Mouse (Mus musculus) left cerebral cortex, adult 2 months (tissue): ENCODE data around the gene Pkmyt1. TPM values are rescaled to one million over a fixed set of nuclear protein-coding genes. Genes with fewer than 3 reads are reported as not detected.
"Not testable (repeated sequence)": the region's sequence is repeated elsewhere in the genome, so short reads cannot be mapped to it uniquely, and the experiment has no call there.

Source experiments
- DNase-seq, 2 experiments: peaks; one replicate each; pipeline ENCODE4 v3.0.0; 2021 to 2022; ENCODE audit warnings: low spot score in 2 of 2, mixed read lengths in 1 of 2; ENCODE audit errors: extremely low spot score in 1 of 2
- H3K27ac ChIP-seq: fragments of 200-600 bp; 2 replicates; pipeline ENCODE4 v1.8.1; 2022
- H3K4me3 ChIP-seq: fragments of 200-600 bp; 2 replicates; pipeline ENCODE4 v1.8.1; 2022
- CTCF ChIP-seq: fragments of 200-600 bp; IDR thresholded peaks from 2 replicates; pipeline ENCODE4 v1.8.1; 2022; ENCODE audit warnings: antibody characterized with exemption, mild to moderate bottlenecking, moderate library complexity
- intact Hi-C: fragments of 180-260 bp; cut with DNase I; formaldehyde crosslinking; loops from one replicate; pipeline ENCODE4 v1.15.1; 2025
- total RNA-seq, 2 experiments: library from RNA; stranded (reverse); gene quantifications; 2 replicates each; pipeline ENCODE4 v1.2.3; 2021

Pkmyt1 gene
- total RNA-seq, 2 experiments from 2014 or later: 4.3 TPM

DNA sequence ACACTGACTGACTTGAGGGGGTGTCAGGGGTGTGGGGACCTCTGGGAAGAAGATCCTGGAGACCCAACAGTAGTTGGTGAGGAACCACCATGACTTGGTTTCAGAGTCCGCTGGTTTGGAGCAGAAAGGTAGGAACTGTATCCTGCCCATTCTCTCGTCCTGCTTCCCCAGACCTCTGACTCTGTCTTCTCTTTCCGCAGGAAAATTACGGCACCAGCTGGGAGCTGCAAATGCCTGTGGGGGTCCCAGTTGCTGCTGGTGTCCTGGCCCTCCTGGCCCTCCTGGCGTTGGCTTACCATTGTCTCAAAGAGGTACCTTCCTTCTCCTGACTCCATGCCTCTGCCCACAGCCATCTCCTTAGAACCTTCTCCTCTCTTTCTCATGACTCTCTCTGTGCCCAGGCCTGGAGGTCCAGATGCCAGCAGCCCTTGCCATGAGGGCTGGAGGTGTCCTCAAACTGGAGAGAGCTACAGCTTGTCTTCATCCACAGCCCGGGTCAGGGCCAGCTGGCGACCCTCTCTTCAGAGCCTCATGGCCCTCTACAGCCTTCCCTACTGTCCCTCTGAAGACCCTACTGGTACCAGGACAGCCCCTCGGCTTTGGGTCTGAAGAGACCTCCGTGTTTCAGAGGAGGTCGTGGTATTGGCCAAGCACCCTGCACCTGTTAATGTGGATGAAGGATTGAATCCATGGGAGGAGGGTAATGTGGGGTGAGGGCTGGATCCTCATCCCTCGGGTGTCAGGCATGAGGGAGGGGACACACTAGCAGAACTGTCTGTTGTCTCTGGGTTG is 23.5 kb downstream of the Pkmyt1 start:
- Histone ChIP-seq H3K4me3 (peak overlapping the region; percentile 37; the same call in 1 of the 2 replicates), H3K27ac (0 out of 2 replicates have a peak overlapping the region, but pooled peaks have one; percentile 6)
- no peak for TF ChIP-seq CTCF
- no peak for DNase-seq
- intact Hi-C loops: no loop called here

DNA sequence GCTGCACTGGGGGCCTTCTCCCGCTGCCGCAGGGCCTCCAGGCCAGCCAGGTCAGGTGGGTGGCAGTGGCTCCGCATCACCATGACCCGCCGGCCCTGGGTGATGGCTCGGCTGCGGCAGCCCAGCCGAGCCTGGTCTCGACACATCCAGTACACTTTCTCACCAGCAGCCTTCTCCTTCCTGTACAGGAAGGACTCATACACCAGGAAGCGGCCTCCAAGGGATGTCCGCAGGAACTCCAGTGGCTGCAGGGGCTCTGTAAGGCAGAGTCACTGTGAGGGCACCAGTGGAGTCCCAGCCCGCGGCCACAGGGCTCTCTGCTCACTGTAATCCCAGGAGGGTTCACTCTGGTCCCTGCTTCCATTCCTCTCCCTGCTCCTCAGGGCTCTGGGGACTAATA is 29.6 kb downstream of the Pkmyt1 start:
- intact Hi-C loops: no loop called here
- Histone ChIP-seq H3K4me3 (no peak overlapping the region), H3K27ac (no peak overlapping the region)
- no peak for TF ChIP-seq CTCF
- no peak for DNase-seq

DNA sequence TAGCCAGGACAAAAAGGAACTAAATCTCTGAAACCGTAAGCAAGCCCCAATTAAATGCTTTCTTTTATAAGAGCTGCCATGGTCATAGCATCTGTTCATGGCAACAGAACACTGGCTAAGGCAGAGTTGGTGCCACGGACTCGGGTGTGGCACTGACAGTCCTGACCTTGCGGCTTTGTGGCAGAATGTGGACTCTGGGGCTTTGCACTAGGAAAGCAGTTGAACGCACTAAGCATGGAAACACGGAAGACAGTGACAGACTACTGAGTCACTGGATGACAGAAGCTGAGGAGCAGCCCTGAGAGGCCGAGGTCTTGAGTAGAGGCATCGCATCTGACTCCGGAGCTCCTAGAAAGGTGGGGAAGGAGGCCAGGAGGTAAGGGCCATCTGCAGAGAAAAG is 31.4 kb downstream of the Pkmyt1 start:
- no peak for DNase-seq
- Histone ChIP-seq H3K27ac (no peak overlapping the region), H3K4me3 (no peak overlapping the region)
- TF ChIP-seq CTCF: no peak
- intact Hi-C loops: no loop called here

DNA sequence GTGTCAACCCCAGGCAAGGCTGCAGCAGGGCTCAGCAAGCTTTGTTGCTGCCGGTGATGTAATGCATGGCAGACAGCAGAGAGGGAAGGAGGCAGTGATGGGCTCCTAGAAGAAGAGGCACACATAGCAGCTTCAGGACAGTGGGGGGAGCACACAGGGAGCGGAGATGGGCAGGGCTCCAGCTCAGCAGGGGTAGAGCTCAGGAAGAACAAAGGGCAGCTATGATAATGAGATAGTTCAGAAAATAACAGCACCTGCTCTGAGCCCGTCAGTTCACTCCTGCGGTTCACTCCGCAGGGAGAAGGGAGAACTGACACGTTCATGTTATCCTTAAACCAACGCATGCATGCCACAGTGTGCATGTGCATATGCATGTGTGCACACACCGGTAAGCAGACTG is 32.7 kb downstream of the Pkmyt1 start:
- intact Hi-C loops: no loop called here
- Histone ChIP-seq H3K4me3 (no peak overlapping the region), H3K27ac (no peak overlapping the region)
- no peak for DNase-seq
- no peak for TF ChIP-seq CTCF

DNA sequence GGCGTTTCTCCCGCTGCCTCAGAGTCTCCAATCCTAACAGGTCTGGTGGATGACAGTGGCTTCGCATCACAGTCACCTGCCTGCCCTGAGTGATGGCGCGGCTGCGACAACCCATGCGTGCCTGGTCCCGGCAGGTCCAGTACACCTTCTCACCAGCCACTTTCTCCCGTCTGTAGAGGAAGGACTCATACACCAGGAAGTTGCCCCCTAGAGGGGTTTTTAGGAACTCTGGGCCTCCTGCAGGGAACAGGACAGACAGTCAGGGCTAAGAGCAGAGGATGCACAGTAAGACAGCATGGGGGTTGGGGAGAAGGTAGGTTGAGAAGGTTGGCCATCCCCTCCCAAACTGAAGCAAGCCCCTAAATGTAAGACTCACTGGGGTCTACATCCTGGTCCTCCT is 34.1 kb downstream of the Pkmyt1 start:
- no peak overlapping the region for H3K4me3 ChIP-seq
- no peak for DNase-seq
- TF ChIP-seq CTCF: no peak; the same call in 1 of the 2 replicates
- intact Hi-C loops: no loop called here
- no peak overlapping the region for H3K27ac ChIP-seq

DNA sequence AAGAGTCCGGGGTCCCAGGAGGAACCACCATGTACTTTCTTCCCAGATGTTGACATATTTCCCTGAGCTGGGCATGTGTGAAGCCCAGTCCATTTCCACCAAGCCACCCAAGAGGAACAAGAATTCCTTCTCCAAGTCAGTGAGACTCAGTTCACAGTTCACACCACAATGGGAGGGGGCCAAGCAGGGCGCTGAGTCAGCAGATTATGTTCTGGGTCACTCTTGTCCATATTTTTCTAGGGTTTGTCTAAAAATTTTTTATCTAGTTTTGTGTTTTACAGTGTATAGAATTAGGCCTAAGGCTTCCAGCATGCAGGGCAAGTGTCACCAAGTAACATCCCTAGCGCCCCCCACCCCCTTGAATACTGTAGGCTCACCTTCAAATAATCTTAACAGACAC is 35.0 kb downstream of the Pkmyt1 start:
- Histone ChIP-seq H3K4me3 (no peak overlapping the region), H3K27ac (no peak overlapping the region)
- no peak for DNase-seq
- intact Hi-C loops: no loop called here
- no peak for TF ChIP-seq CTCF

DNA sequence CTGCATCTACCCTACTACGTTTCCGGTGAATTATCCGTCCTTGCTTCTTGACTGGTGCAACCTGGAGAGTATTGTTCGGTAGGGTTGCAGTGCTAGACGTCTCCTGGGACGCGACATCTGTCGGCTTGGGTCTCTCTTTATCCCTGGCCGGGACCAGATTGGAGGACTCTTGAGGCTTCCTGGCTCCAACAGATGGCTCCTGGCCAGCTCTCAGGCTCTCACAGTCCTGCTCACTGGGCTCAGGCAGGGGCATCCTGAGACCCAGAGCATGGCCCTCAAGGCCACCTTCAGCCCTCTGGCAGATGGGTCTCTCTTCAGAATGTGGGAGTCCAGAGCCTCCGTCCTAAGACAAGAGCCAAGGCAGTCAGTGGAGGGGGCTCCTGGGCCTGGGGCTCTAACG is 36.8 kb downstream of the Pkmyt1 start:
- TF ChIP-seq CTCF: no peak
- intact Hi-C loops: no loop called here
- Histone ChIP-seq H3K4me3 (no peak overlapping the region), H3K27ac (no peak overlapping the region)
- DNase-seq: no peak

DNA sequence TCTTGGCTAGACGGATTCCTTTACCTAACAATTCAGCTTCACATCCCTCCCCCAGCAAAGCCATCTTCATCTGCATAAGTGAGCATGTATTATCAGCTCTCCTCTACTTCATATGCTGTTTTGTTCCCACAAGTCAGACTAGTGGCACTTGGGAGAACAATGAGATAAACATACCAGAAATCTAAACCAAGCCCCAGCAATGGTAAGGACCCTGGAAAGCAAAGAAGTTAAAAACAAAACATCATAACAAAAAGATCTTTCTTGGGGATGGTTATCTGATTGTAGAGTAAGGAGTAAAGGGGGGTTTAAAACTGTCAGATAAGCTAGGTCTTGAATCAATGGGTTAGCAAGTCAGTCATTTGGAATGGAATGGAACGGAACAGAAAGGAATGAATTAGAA is 44.4 kb downstream of the Pkmyt1 start:
- TF ChIP-seq CTCF: no peak
- intact Hi-C loops: loop anchor here (2.0 to 5.0 kb wide), 3 partner anchors 58 to 192 kb away; partner anchors contain the start of genes Elob, Prss32 and Prss41
- Histone ChIP-seq H3K4me3 (peak overlapping the region; percentile 91), H3K27ac (peak overlapping the region; percentile 99)
- no peak for DNase-seq

DNA sequence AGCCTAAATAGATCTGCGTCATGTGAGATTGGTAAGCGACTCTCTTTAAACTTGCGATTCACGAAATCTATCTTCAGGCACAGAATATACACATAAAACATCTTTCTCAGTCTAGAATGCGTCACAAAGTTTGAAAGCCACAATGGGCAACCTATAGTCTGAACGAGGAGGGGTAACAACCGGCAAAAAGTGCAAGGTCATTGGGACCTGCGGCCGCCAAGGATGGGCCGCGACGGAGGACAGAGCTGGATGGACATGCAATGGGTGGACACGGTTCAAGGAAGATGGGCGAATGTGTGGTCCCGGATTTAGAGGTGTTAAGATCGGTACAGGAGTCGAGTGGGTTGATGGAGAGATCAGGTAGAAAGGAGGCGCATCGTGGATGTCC is 44.8 kb downstream of the Pkmyt1 start:
- no peak for DNase-seq
- Histone ChIP-seq H3K4me3 (peak overlapping the region; percentile 91), H3K27ac (peak overlapping the region; percentile 99)
- intact Hi-C loops: loop anchor here (1.0 to 5.0 kb wide), 4 partner anchors 32 to 191 kb away; partner anchors contain the start of genes Elob, Prss32 and Prss41
- TF ChIP-seq CTCF: no peak

DNA sequence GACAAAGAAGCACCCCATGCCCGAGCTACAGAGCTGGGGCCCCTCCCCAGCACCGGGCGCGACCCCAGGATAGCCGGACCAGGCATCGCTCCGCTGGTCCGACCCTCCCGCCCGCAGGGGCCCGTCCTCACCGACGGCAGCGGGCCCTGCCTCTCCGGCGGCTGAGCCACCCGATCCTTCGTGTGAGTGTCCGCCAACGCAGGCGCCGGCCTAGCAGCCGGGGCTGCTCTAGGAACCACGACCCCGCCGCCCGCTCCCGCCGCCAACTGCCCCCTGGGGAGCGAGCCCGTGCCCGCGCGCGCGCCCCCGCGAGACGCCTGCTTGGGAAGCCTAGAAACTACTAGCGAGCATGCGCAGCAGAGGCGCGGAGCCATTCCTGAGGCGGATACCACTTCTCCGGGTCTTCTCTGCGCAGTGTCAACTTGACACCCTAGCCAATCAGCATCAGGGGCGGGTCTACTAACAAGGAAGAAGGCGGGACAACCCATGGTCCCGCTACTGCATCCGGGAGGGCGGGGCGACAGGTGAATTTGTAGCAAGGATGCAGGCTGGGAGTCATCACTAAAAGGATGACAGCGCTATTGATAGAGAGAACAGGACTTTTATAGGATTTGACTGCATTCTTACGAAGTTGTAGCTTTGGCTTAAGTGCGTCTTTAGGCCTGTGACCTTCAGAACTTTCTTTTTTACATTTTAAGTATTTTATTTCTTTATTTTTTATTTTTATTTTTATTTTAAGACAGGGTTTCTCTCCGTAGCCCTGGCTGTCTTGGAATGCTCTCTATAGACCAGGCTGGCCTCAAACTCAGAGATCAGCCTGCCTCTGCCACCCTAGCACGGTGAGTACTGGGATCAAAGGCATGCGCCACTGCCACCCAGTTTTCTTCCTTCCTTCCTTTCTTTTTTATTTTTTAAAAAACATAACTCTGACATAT is 45.4 kb downstream of the Pkmyt1 start, which contains the start of gene Flywch1:
Flywch1 (minus strand) TSS at position 319 of the 935 bp plus-strand sequence.
- Histone ChIP-seq H3K27ac (peak within 1 kb of the TSS; percentile 99), H3K4me3 (peak within 1 kb of the TSS; percentile 91)
- intact Hi-C loops: loop anchor here (1.0 to 5.0 kb wide), 4 partner anchors 32 to 191 kb away; partner anchors contain the start of genes Elob, Prss32 and Prss41
- peak; percentile 98 to 99 for DNase-seq
- TF ChIP-seq CTCF: no peak; the same call in 1 of the 2 replicates

DNA sequence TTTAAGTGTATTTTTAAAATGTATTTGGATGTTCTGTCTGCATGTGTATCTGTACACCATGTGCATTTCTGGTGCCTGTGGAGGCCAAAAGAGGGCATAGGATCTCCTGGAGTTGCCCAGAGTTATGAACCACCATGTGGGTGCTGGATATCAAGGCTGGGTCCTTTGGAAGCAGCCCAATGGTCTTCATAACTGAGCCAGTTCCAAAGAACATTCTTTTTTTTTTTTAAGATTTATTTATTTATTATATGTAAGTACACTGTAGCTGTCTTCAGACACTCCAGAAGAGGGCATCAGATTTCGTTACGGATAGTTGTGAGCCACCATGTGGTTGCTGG is 46.1 kb downstream of the Pkmyt1 start:
- H3K4me3 ChIP-seq: peak overlapping the region; percentile 91
- peak; percentile 2; the same call in 1 of the 2 replicates for TF ChIP-seq CTCF
- H3K27ac ChIP-seq, DNase-seq: not testable (repeated sequence)
- intact Hi-C loops: loop anchor here (5.0 kb wide), 2 partner anchors 70 to 190 kb away; partner anchors contain the start of genes Prss32 and Prss41

DNA sequence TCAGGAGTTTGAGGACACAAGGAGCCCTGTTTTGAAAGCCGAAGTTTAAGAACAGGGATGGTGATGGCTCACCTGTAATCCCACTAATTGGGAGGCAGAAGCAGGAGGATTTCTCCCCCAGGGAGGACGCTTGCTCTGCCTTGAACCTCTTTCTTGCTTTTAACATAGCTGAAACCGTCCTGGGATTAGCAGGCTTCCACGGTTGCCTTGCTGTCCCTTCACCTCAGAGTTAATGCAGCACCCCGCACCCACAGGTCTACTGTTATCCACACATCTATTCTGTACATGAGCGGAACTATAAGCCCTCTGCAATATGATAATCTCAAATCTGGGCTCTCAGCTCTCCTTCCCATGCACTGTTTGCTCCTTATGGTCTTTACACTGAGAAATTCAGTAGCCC is 47.5 kb downstream of the Pkmyt1 start:
- DNase-seq: no peak
- intact Hi-C loops: loop anchor here (5.0 kb wide), 2 partner anchors 69 to 189 kb away; partner anchors contain the start of genes Prss32 and Prss41
- Histone ChIP-seq H3K4me3 (no peak overlapping the region), H3K27ac (no peak overlapping the region)
- no peak for TF ChIP-seq CTCF
